ENCODE assay signal across 9 mouse cellular contexts in genomic region chr2:32631737-32632394, GRCm38 (mm10). TPM values are rescaled to one million over a fixed set of nuclear protein-coding genes. Genes with fewer than 3 reads are reported as not detected.
DNase-seq lines count a peak whose midpoint lies in the region; ATAC-seq lines count a peak whose summit lies in the region.
"Had no signal": no experiment of that assay in that cellular context is flagged by ENCODE, and none has a peak within 500 bp of the region (broad histone marks: within the 10 kb centered on the region; RNA-seq: fewer than 3 reads in every experiment).

No protein-coding gene starts in this region.

- ATAC-seq in common myeloid progenitor, adult 5-6 weeks (replicated peaks; ENCODE audit: low read depth, poor library complexity, severe bottlenecking): peak; percentile 84
- peak; percentile 80 for ATAC-seq in granulocyte monocyte progenitor cell, adult 5-6 weeks (replicated peaks; ENCODE audit: poor library complexity, severe bottlenecking)
- peak; percentile 55 for ATAC-seq in intestine, embryonic 16.5 days
- 0 out of 2 replicates have a peak, but pooled peaks have one; percentile 1 for ATAC-seq in midbrain, embryonic 12.5 days (ENCODE audit: low FRiP score, low read depth)

- H3K36me3 ChIP-seq in intestine, embryonic 16.5 days (ENCODE audit: control insufficient read depth, insufficient read depth, low read length): no peaks in the 10 kb centered on the region
- 0 out of 2 replicates have a peak, but pooled peaks cover 4% of the 10 kb centered on the region for H3K36me3 ChIP-seq in midbrain, embryonic 12.5 days
- H3K36me3 ChIP-seq: embryonic facial prominence, embryonic 12.5 days had no signal

- no peaks in the 10 kb centered on the region for H3K9me3 ChIP-seq in intestine, embryonic 16.5 days (ENCODE audit: control insufficient read depth, low read length)
- H3K9me3 ChIP-seq in midbrain, embryonic 12.5 days: no peaks in the 10 kb centered on the region
- H3K9me3 ChIP-seq: embryonic facial prominence, embryonic 12.5 days had no signal

- DNase-seq in 416B (ENCODE audit: low read depth): peak; percentile 88
- peak; percentile 95 for DNase-seq in adipocyte (ENCODE audit: low spot score)
- DNase-seq in left cerebral cortex, postnatal 4 days: peak; percentile 83
- peak; percentile 58 to 75 for DNase-seq in spleen, postnatal 14 days (ENCODE audit: low spot score in 2 of 2)

- H3K4me1 ChIP-seq in intestine, embryonic 16.5 days (ENCODE audit: control insufficient read depth, insufficient read depth, low read length): peaks cover 19% of the 10 kb centered on the region
- peaks cover 29% of the 10 kb centered on the region for H3K4me1 ChIP-seq in midbrain, embryonic 12.5 days

- H3K4me2 ChIP-seq in intestine, embryonic 16.5 days (ENCODE audit: low read depth, low read length): no peak overlapping the region
- no peak overlapping the region for H3K4me2 ChIP-seq in midbrain, embryonic 12.5 days (replicated peaks)
- H3K4me2 ChIP-seq: embryonic facial prominence, embryonic 12.5 days had no signal

- intact Hi-C loops in left cerebral cortex, postnatal 4 days (cut with DNase I): loop anchor here (5.0 kb wide), 1 partner anchor 55 kb away; no protein-coding TSS in a partner anchor

- WGBS in intestine, embryonic 16.5 days: 49% methylated on average over 7 of the region's 7 CpGs
- WGBS in midbrain, embryonic 12.5 days: 53% methylated on average over 7 of the region's 7 CpGs

- no peak overlapping the region for H3K4me3 ChIP-seq in intestine, embryonic 16.5 days (ENCODE audit: low read length)
- H3K4me3 ChIP-seq in midbrain, embryonic 12.5 days: no peak overlapping the region
- H3K4me3 ChIP-seq: embryonic facial prominence, embryonic 12.5 days had no signal

- no peak overlapping the region for H3K27ac ChIP-seq in intestine, embryonic 16.5 days (ENCODE audit: low read length)
- no peak overlapping the region for H3K27ac ChIP-seq in midbrain, embryonic 12.5 days (replicated peaks)
- H3K27ac ChIP-seq: embryonic facial prominence, embryonic 12.5 days had no signal

- no peaks in the 10 kb centered on the region for H3K27me3 ChIP-seq in intestine, embryonic 16.5 days (replicated peaks; ENCODE audit: control insufficient read depth, insufficient read depth, low read length)
- H3K27me3 ChIP-seq in midbrain, embryonic 12.5 days: no peaks in the 10 kb centered on the region; the same call in 1 of the 2 replicates
- H3K27me3 ChIP-seq: embryonic facial prominence, embryonic 12.5 days had no signal

- no peak overlapping the region for H3K9ac ChIP-seq in intestine, embryonic 16.5 days (ENCODE audit: low read depth, low read length)
- no peak overlapping the region for H3K9ac ChIP-seq in midbrain, embryonic 12.5 days (replicated peaks)
- H3K9ac ChIP-seq: embryonic facial prominence, embryonic 12.5 days had no signal

RNA-seq across cellular contexts. Expression of gene Ak1, which starts 10.3 kb away (rescaled TPM):
- 3.5 TPM in 2 replicates for total RNA-seq in common myeloid progenitor, adult 5-6 weeks (2017)
- 3.4 TPM in 1 of 2 replicates, not detected in the other for total RNA-seq in granulocyte monocyte progenitor cell, adult 5-6 weeks (2014; fragmentation: Nextera tagmentation)
- total RNA-seq in granulocyte monocyte progenitor cell, adult 5-6 weeks (2017): 0.78 and 3.3 TPM in 2 replicates
- polyA plus RNA-seq in intestine, embryonic 16.5 days (2015; fragmentation: Nextera tagmentation; extraction: Ambion mirVana): 15.3 and 18.6 TPM in 2 replicates
- total RNA-seq in left cerebral cortex, postnatal 4 days (2021): 100 to 1,000 TPM; 100 to 106 TPM
- polyA plus RNA-seq in midbrain, embryonic 12.5 days (2016; fragmentation: Nextera tagmentation; extraction: Ambion mirVana): 31.6 and 34.7 TPM in 2 replicates

RNA-seq across cellular contexts. Expression of gene Eng, which starts 14.5 kb away (rescaled TPM):
- 17.8 and 24.0 TPM in 2 replicates for total RNA-seq in common myeloid progenitor, adult 5-6 weeks (2017)
- total RNA-seq in granulocyte monocyte progenitor cell, adult 5-6 weeks (2014; fragmentation: Nextera tagmentation): 11.0 and 28.9 TPM in 2 replicates
- 4.0 and 6.0 TPM in 2 replicates for total RNA-seq in granulocyte monocyte progenitor cell, adult 5-6 weeks (2017)
- polyA plus RNA-seq in intestine, embryonic 16.5 days (2015; fragmentation: Nextera tagmentation; extraction: Ambion mirVana): 66.8 and 70.3 TPM in 2 replicates
- total RNA-seq in left cerebral cortex, postnatal 4 days (2021): 10 to 100 TPM; 21.2 to 26.1 TPM
- 27.7 and 29.5 TPM in 2 replicates for polyA plus RNA-seq in midbrain, embryonic 12.5 days (2016; fragmentation: Nextera tagmentation; extraction: Ambion mirVana)

RNA-seq across cellular contexts. Expression of gene St6galnac6, which starts 32.4 kb away (rescaled TPM):
- total RNA-seq in common myeloid progenitor, adult 5-6 weeks (2017): 12.7 and 22.9 TPM in 2 replicates
- total RNA-seq in granulocyte monocyte progenitor cell, adult 5-6 weeks (2014; fragmentation: Nextera tagmentation): 16.2 and 19.0 TPM in 2 replicates
- 11.3 and 14.2 TPM in 2 replicates for total RNA-seq in granulocyte monocyte progenitor cell, adult 5-6 weeks (2017)
- 12.3 and 15.2 TPM in 2 replicates for polyA plus RNA-seq in intestine, embryonic 16.5 days (2015; fragmentation: Nextera tagmentation; extraction: Ambion mirVana)
- 10 to 100 TPM; 78.8 to 91.8 TPM for total RNA-seq in left cerebral cortex, postnatal 4 days (2021)
- 10.6 and 11.2 TPM in 2 replicates for polyA plus RNA-seq in midbrain, embryonic 12.5 days (2016; fragmentation: Nextera tagmentation; extraction: Ambion mirVana)

RNA-seq across cellular contexts. Expression of gene St6galnac4, which starts 45.0 kb away (rescaled TPM):
- total RNA-seq in common myeloid progenitor, adult 5-6 weeks (2017): 25.7 and 28.8 TPM in 2 replicates
- total RNA-seq in granulocyte monocyte progenitor cell, adult 5-6 weeks (2014; fragmentation: Nextera tagmentation): 37.5 and 51.7 TPM in 2 replicates
- total RNA-seq in granulocyte monocyte progenitor cell, adult 5-6 weeks (2017): 26.0 and 31.9 TPM in 2 replicates
- 14.7 and 16.5 TPM in 2 replicates for polyA plus RNA-seq in intestine, embryonic 16.5 days (2015; fragmentation: Nextera tagmentation; extraction: Ambion mirVana)
- total RNA-seq in left cerebral cortex, postnatal 4 days (2021): 10 to 100 TPM; 35.7 to 38.4 TPM
- 16.1 and 17.9 TPM in 2 replicates for polyA plus RNA-seq in midbrain, embryonic 12.5 days (2016; fragmentation: Nextera tagmentation; extraction: Ambion mirVana)

RNA-seq across cellular contexts. Expression of gene 9430097D07Rik, which starts 56.4 kb away (rescaled TPM):
- total RNA-seq in common myeloid progenitor, adult 5-6 weeks (2017): not detected in 2 replicates
- not detected in 2 replicates for total RNA-seq in granulocyte monocyte progenitor cell, adult 5-6 weeks (2014; fragmentation: Nextera tagmentation)
- not detected in 2 replicates for total RNA-seq in granulocyte monocyte progenitor cell, adult 5-6 weeks (2017)
- polyA plus RNA-seq in intestine, embryonic 16.5 days (2015; fragmentation: Nextera tagmentation; extraction: Ambion mirVana): not detected in 2 replicates
- total RNA-seq in left cerebral cortex, postnatal 4 days (2021): under 1 TPM; 0.62 to 0.84 TPM
- polyA plus RNA-seq in midbrain, embryonic 12.5 days (2016; fragmentation: Nextera tagmentation; extraction: Ambion mirVana): 0.16 and 0.56 TPM in 2 replicates

Comparison
In these comparisons a context has a peak if more than half of its experiments do, and no peak if none do; other contexts are left out.
1. ATAC-seq: peak in every context shown above with its lines; median percentile 84 in common myeloid progenitor, adult 5-6 weeks; 80 in granulocyte monocyte progenitor cell, adult 5-6 weeks; 55 in intestine, embryonic 16.5 days; 1 in midbrain, embryonic 12.5 days.
2. RNA of gene Ak1, which starts 10.3 kb away (total RNA-seq): 100 to 106 TPM in left cerebral cortex, postnatal 4 days; 3.5 TPM in common myeloid progenitor, adult 5-6 weeks and 0.78 to 3.4 TPM in granulocyte monocyte progenitor cell, adult 5-6 weeks; every median in the first group is over 10 times any median in the second.
3. Peak in every context shown above with its lines, with median percentiles within 50 percentile points of each other: DNase-seq.